Mouse (Mus musculus): ENCODE results near the gene Batf2. TPM values are rescaled to one million over a fixed set of nuclear protein-coding genes. Genes with fewer than 3 reads are reported as not detected.
A peak's percentile ranks its signal among the peaks of the same experiment; 100 is the strongest.

Gene Batf2
- total and polyA plus RNA-seq, 3 experiments = not detected

DNA sequence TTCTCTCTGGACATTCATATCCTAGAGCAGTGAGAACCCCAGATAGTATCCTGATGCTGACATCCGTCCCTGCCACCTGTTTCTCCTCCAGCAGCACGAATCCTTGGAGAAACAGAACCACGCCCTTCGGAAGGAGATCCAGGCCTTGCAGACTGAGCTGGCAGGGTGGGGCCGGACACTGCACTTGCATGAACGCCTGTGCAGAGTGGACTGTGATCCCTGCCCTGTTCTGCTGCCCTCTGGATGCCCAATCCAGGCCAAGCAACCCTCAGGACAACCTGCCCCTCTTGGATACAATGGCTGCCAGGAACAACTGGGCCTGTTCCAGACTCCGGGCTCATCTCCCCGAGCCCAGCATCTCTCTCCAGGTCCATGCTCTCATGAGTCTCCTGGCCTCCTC, 30.4 kb downstream of the Batf2 start:
- no peak overlapping the region for H3K27ac ChIP-seq (ENCODE audit: insufficient read depth, low read depth)
- H3K27me3 ChIP-seq (replicated peaks) = peaks cover 28% of the 10 kb centered on the region
- in situ Hi-C loops (cut with MboI; ENCODE audit: low pct_ligation_motif_present, low pct_unique_long_range_greater_than_20kb, low sequenced_read_pairs) = loop anchor here (25.0 kb wide), 1 partner anchor 141 kb away; the partner anchor contains the start of gene Cdc42bpg
- H3K36me3 ChIP-seq (replicated peaks in 1 of 2; ENCODE audit: control insufficient read depth in 1 of 2, insufficient read depth in 1 of 2, low read length in 1 of 2) = no peaks in the 10 kb centered on the region
- H3K9ac ChIP-seq (ENCODE audit: insufficient read depth, low read depth) = no peak overlapping the region
- peaks cover 4% of the 10 kb centered on the region for H3K9me3 ChIP-seq (replicated peaks; ENCODE audit: low read length)
- dilution Hi-C loops (cut with MboI; ENCODE audit: extremely low pct_ligation_motif_present, extremely low pct_unique_long_range_greater_than_20kb, low sequenced_read_pairs) = no loop called here
- H3K4me1 ChIP-seq (ENCODE audit: control insufficient read depth in 1 of 2, insufficient read depth in 2 of 2) = no peaks in the 10 kb centered on the region
- TF ChIP-seq ZNF384 (IDR thresholded peaks at IDR 0.05; ENCODE audit: low read depth, low read length) (no peak), RAD21 (IDR thresholded peaks at IDR 0.05; ENCODE audit: low read depth, low read length) (no peak), JUND (conservative IDR thresholded peaks at IDR 0.05; ENCODE audit: low read depth, low read length) (no peak)
- DNase-seq (ENCODE audit: extremely low read depth) = no peak
- H3K4me2 ChIP-seq (ENCODE audit: insufficient read depth, low read depth, poor library complexity, severe bottlenecking) = no peak overlapping the region
- no peaks in the 10 kb centered on the region for H3K79me2 ChIP-seq (replicated peaks; ENCODE audit: control insufficient read depth, extremely low read depth, insufficient read depth, poor library complexity, severe bottlenecking)
- H3K4me3 ChIP-seq (replicated peaks in 1 of 3; ENCODE audit: low read depth in 2 of 3, low read length in 2 of 3, poor library complexity in 1 of 3) = no peak overlapping the region

- in situ Hi-C loops (cut with MboI; ENCODE audit: low pct_ligation_motif_present, low pct_unique_long_range_greater_than_20kb, low sequenced_read_pairs) (loop anchor here (25.0 kb wide), 1 partner anchor 138 kb away; the partner anchor contains the start of gene Cdc42bpg), dilution Hi-C loops (cut with MboI; ENCODE audit: extremely low pct_ligation_motif_present, extremely low pct_unique_long_range_greater_than_20kb, low sequenced_read_pairs) (no loop called here)
- no peaks in the 10 kb centered on the region for H3K79me2 ChIP-seq (replicated peaks; ENCODE audit: control insufficient read depth, extremely low read depth, insufficient read depth, poor library complexity, severe bottlenecking)
- H3K36me3 ChIP-seq (replicated peaks in 1 of 2; ENCODE audit: control insufficient read depth in 1 of 2, insufficient read depth in 1 of 2, low read length in 1 of 2) = no peaks in the 10 kb centered on the region
- no peak for TF ChIP-seq MYC (IDR thresholded peaks at IDR 0.05; ENCODE audit: low read depth, low read length)
- no peak for TF ChIP-seq JUN (IDR thresholded peaks at IDR 0.05; ENCODE audit: insufficient read depth, low read depth, low read length)
- TF ChIP-seq CHD2 (IDR thresholded peaks at IDR 0.05; ENCODE audit: low read length) = no peak
- no peak for TF ChIP-seq MAZ (IDR thresholded peaks at IDR 0.05; ENCODE audit: low read depth, low read length)
- no peak overlapping the region for H3K4me3 ChIP-seq (replicated peaks in 1 of 3; ENCODE audit: low read depth in 2 of 3, low read length in 2 of 3, poor library complexity in 1 of 3)
- no peaks in the 10 kb centered on the region for H3K9me3 ChIP-seq (replicated peaks; ENCODE audit: low read length)
- H3K9ac ChIP-seq (ENCODE audit: insufficient read depth, low read depth) = no peak overlapping the region
- H3K4me2 ChIP-seq (ENCODE audit: insufficient read depth, low read depth, poor library complexity, severe bottlenecking) = no peak overlapping the region
- no peak overlapping the region for H3K27ac ChIP-seq (ENCODE audit: insufficient read depth, low read depth)
- no peaks in the 10 kb centered on the region for H3K4me1 ChIP-seq (ENCODE audit: control insufficient read depth in 1 of 2, insufficient read depth in 2 of 2)
- peaks cover 29% of the 10 kb centered on the region for H3K27me3 ChIP-seq (replicated peaks)
- no peak for DNase-seq (ENCODE audit: extremely low read depth)
Observed at GRCm38 (mm10) chr19:6174771-6175170, 34.0 kb downstream of the Batf2 start.

GRCm38 (mm10) chr19:6178775-6179174, 38.0 kb downstream of the Batf2 start:
- Histone ChIP-seq H3K9me3 (replicated peaks; ENCODE audit: low read length) (no peaks in the 10 kb centered on the region), H3K4me1 (ENCODE audit: control insufficient read depth in 1 of 2, insufficient read depth in 2 of 2) (peaks cover 0 to 5% of the 10 kb centered on the region in 2 experiments; a peak in 2 of 4 replicates), H3K27me3 (replicated peaks) (peaks cover 18% of the 10 kb centered on the region), H3K27ac (ENCODE audit: insufficient read depth, low read depth) (no peak overlapping the region), H3K4me3 (replicated peaks in 1 of 3; ENCODE audit: low read depth in 2 of 3, low read length in 2 of 3, poor library complexity in 1 of 3) (no peak overlapping the region), H3K9ac (ENCODE audit: insufficient read depth, low read depth) (no peak overlapping the region), H3K4me2 (ENCODE audit: insufficient read depth, low read depth, poor library complexity, severe bottlenecking) (no peak overlapping the region), H3K36me3 (replicated peaks in 1 of 2; ENCODE audit: control insufficient read depth in 1 of 2, insufficient read depth in 1 of 2, low read length in 1 of 2) (no peaks in the 10 kb centered on the region), H3K79me2 (replicated peaks; ENCODE audit: control insufficient read depth, extremely low read depth, insufficient read depth, poor library complexity, severe bottlenecking) (no peaks in the 10 kb centered on the region)
- no peak for DNase-seq (ENCODE audit: extremely low read depth)
- dilution Hi-C loops (cut with MboI; ENCODE audit: extremely low pct_ligation_motif_present, extremely low pct_unique_long_range_greater_than_20kb, low sequenced_read_pairs) (no loop called here), in situ Hi-C loops (cut with MboI; ENCODE audit: low pct_ligation_motif_present, low pct_unique_long_range_greater_than_20kb, low sequenced_read_pairs) (no loop called here)
- TF ChIP-seq SMC3 (IDR thresholded peaks at IDR 0.05; ENCODE audit: low read depth, low read length) (no peak), SIN3A (IDR thresholded peaks at IDR 0.05; ENCODE audit: low read length) (no peak), MAFK (IDR thresholded peaks at IDR 0.05; ENCODE audit: insufficient replicate concordance, low read length) (peak; percentile 74)
